Mouse (Mus musculus): ENCODE data around the gene Ccnb2.

GRCm38 (mm10) chr9:70421257-70422056, at the start of gene Ccnb2:
- TF ChIP-seq POLR2A (IDR thresholded peaks at IDR 0.05; ENCODE audit: insufficient read depth, low read length) (peak; percentile 72), CTCF (IDR thresholded peaks at IDR 0.05; ENCODE audit: low read depth, low read length) (no peak), EP300 (IDR thresholded peaks at IDR 0.05; ENCODE audit: insufficient read depth, low read depth, low read length) (no peak)
